Mouse (Mus musculus): ENCODE results near the gene Sfi1. TPM values are rescaled to one million over a fixed set of nuclear protein-coding genes. Genes with fewer than 3 reads are reported as not detected.
"Not testable (repeated sequence)": the region's sequence is repeated elsewhere in the genome, so short reads cannot be mapped to it uniquely, and the experiment has no call there.

Sfi1 gene
- total RNA-seq, 2 experiments from 2014 or later = 42.1 to 81.8 TPM

DNA sequence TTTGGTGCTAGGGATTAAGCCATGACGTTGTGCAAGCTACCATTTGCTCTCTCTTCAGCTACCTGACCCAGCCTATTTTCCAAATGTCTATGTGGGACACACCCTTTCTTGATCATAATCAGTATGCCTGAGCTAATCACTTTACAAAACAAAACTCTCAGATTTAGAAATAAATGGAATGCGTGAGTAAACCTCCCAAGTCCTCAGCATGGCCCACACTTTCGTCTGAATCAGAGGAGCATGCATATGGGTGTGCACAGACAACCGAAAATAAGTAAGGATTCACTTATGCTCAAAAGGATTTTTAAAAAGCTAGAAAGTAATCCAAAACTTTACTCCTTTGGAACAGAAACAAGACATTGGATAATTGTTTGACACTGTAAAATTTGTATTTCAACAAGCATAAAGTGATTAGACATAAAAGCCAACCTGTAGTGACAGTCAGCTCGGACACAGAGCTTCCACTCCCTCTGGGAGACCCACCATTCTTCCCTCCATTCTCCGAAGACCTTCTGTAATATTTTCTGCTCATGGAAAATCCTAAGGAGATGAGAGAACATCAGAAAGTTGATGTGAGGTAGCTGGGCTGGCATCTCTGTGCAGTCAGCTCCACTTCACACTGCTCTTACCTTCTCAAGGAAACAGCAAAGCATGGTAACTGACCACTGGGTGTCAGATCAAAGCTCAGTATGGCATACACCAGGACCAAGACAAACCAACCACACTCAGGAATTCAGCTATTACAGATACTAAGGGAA lies 14.1 kb downstream of the Sfi1 start:
- DNase-seq (ENCODE audit: extremely low spot score in 1 of 2, low spot score in 1 of 2) = not testable (repeated sequence)

DNA sequence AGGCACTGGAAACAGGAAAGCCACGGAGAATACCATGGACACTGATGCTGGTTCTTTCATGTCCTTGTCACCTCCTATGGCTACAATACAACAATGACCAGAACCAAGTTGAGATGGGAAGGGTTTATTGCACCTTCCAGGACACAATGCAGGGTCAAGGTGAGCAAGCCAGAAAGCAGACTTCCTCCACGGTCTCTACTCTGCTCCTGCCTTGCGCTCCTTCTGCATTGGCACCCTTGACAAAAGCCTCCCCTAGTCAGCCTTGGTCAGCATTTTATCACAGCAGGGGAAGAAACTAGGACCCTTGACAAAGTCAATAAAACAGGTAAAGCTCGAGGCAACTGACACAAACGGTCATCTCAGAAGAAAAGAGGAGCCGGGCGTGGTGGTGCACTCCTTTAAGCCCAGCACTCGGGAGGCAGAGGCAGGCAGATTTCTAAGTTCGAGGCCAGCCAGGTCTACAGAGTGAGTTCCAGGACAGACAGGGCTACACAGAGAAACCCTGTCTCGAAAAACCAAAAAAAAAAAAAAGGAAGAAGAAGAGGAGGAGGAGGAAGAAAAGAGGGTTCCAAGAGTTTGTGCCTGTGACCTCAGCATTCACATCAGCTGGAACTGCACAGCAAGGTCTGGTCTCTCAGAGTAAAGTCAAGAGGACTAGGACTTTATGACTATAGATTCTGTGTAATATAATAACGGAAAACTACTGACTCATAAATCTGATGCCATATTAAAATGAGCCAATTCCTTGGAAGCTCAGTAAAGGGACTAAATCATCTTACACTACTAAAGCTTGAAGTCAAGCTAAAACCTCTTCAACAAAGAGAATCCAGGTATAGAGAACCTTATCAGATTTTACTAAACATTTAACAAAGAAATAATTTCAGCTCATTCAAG lies 19.6 kb downstream of the Sfi1 start:
- peak; percentile 43 to 68 for DNase-seq (ENCODE audit: extremely low spot score in 1 of 2, low spot score in 1 of 2)

DNA sequence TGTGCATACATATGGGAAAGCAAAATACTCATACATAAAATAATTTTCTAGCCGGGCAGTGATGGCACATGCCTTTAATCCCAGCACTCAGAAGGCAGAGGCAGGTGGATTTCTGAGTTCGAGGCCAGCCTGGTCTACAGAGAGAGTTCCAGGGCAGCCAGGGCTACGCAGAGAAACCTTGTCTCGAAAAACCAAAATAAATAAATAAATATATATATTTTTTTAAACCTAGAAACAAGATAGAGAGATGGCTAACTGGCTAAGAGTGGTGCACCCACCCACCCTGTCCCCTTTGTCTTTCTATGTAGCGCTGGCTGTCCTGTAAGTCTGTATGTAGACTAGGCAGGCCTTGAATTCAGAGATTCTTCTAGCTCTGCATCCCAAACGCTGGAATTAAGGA lies 20.7 kb downstream of the Sfi1 start:
- DNase-seq (ENCODE audit: extremely low spot score in 1 of 2, low spot score in 1 of 2) = not testable (repeated sequence)

DNA sequence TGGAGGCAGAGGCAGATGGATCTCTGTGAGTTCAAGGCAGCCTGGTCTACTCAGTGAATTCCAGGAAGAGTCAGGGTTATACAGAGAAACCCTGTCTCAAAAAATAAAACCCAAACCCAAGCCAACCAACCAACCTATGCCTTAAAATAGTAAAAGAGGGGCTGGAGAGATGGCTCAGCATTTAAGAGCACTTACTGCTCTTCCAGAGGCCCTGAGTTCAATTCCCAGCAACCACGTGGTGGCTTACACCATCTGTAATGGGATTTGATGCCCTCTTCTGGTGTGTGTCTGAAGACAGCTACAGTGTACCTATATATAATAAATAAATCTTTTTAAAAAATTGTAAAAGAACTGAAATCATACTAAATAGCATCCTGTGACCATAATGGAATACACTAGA lies 21.3 kb downstream of the Sfi1 start:
- DNase-seq (ENCODE audit: extremely low spot score in 1 of 2, low spot score in 1 of 2) = peak in 1 of 2 experiments; percentile 36

DNA sequence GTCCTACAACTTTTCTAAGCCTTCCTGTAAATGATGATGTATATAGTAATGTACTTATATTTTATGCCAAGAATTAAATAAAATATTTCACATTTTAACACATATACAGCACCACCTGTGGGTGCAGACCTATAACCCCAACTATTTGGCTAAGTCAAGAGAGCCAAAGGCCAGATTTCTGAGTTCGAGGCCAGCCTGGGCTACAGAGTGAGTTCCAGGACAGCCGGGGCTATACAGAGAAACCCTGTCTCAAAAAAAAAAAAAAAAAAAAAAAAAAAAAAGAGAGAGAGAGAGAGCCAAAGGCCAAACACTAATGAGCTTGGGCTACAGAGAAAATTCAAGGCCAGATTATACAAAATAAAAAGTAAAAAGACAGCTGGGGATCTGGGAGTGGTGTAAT lies 24.2 kb downstream of the Sfi1 start:
- peak in 1 of 2 experiments; percentile 46 for DNase-seq (ENCODE audit: extremely low spot score in 1 of 2, low spot score in 1 of 2)

DNA sequence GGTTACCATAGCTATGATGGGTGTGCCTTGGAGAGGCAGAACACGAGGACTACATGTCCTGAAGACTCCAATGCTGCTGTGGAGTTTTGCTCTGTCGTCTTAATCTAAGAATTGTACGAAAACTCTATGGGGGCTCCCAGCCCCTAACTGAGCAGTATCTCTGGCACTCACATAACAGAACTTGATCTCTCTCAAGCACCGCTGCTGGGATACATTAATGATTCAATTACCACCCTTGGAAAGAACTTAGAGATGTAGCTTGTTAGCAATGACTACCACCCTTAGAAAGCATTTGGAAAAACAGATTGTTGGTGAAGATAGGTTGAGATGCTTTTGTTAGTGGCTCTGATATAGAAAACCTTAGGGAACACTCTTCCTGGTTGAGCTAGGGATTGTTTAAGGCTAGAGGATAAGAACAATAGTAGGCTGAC lies 25.7 kb downstream of the Sfi1 start:
- peak in 1 of 2 experiments; percentile 34 for DNase-seq (ENCODE audit: extremely low spot score in 1 of 2, low spot score in 1 of 2)

DNA sequence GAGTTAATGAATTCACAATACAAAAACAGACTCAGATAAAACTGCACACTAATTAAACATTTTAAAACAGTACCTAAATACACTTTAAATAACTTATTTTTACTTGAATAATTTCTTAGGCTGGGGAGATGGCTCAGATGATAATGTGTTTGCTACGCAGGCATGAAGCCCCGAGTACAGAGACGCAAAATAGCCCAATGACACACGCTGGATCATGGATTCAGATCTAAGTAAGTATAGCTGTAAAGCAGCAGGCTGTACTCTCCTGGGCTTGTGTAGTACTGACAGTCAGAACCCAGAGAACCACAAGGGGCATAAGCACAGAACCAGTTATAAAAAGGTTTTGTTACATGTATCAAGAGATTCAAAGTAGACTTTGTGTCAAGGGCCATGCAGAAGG lies 26.1 kb downstream of the Sfi1 start:
- DNase-seq (ENCODE audit: extremely low spot score in 1 of 2, low spot score in 1 of 2) = not testable (repeated sequence)

DNA sequence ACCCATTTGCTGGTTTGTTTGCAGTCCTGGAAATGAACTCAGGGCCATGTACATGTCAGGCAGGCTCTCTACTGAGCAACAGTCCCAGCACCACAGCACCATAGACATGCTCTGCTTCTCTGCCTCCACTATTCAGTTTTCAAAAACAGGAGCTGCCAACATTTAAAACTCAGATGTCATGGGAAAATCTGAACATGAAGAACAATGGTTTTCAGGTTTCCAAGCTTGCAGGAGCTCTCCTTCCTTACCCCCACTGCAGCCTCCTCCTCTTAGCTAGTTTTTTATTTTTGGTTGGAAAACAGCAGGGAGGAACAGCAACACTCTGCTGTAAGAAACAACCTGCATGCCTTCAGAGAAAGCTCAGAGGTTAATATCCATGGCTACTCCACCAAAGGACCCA lies 26.9 kb downstream of the Sfi1 start:
- DNase-seq (ENCODE audit: extremely low spot score in 1 of 2, low spot score in 1 of 2) = not testable (repeated sequence)

DNA sequence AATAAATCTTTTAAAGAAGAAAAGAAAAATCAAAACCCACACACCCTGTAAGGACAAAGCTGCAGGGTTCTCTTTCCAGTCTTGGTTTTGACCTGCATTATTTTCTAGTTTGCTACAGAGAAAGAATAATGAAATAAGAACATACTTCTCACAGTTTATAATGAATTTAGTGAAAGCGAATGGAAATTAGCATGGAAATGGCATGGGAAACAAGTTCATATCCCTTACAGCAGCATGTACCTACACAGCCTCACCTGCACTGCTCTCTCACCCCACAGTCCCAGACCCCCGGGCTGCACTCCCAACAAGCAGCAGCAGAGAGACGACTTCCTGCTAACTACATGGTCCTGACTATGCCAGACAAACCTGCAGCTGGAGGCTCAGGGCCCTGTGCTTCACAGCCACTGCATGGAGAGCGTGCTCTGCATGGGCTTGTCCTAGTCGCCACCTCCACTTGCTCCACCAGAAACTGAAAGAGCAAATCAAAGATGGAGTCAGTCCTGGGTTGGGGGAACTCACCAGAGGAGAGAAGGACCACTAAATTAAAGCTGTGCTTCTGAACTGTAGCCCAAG lies 28.0 kb downstream of the Sfi1 start:
- DNase-seq (ENCODE audit: extremely low spot score in 1 of 2, low spot score in 1 of 2) = not testable (repeated sequence)

DNA sequence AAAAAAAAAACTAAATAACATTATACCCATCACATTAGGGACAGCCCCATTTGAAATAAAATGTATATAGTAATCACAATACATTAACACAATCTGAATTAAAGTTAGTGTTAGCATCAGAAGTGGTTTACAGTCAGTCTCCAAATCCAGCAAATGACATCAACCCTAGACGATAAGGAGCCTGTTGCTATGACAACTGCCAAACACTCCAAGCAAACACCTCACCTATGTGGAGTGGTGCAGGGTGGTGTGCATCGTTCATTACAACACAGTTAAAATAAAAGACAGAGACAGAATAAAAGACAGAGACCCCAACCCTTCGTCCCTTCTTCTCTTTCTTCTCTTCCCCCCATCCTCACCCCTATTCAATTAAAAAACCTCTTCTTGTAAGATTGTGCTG lies 29.6 kb downstream of the Sfi1 start:
- not testable (repeated sequence) for DNase-seq (ENCODE audit: extremely low spot score in 1 of 2, low spot score in 1 of 2)

DNA sequence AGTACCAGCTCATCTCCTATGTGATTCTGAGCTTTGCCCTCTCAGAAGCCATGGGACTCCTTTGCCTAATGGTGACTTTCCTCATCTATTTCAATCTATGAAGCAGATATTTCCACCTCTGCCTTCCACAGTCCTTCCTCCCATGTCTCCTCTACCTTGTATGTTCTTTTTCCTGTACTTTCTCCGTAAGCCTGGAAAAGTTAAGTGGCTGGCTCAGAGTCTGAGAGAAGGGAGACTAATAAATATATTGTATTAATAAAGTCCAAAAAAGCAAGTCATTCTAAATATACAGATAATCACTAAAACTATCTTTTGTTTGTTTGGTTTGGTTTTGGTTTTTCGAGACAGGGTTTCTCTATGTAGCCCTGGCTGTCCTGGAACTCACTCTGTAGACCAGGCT lies 30.1 kb downstream of the Sfi1 start:
- DNase-seq (ENCODE audit: extremely low spot score in 1 of 2, low spot score in 1 of 2) = not testable (repeated sequence)

DNA sequence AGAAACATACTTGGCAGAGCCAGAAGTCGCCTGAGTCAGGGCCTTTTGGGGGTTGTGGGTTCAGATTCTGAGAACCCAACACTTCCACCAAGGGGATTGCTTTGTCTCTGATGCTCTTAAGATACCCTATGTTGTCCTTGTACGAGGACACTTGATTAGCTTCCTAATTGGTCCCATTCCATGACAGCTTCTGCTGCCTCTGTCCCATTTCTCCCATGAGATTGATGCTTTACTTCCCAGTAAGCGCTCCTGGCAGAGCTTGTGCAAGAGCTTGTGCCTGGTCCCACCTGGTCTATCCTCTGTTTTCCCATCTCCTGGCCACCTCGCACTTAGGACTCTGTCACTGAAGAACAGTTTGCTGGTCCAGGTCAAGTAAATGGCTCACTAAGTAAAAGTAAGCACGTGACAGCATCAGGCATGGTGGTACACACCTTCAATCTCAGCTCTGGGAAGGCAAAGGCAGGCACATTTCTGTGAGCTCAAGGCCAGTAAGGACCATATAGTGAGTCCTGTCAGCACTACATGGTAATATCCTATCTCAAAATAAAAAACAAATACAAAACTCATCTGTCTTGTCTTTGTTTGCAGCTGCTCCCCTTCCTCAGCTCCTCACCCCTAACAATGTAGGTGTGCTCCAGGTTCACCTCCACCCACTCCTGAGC lies 30.9 kb downstream of the Sfi1 start:
- peak in 1 of 2 experiments; percentile 55 for DNase-seq (ENCODE audit: extremely low spot score in 1 of 2, low spot score in 1 of 2)

DNA sequence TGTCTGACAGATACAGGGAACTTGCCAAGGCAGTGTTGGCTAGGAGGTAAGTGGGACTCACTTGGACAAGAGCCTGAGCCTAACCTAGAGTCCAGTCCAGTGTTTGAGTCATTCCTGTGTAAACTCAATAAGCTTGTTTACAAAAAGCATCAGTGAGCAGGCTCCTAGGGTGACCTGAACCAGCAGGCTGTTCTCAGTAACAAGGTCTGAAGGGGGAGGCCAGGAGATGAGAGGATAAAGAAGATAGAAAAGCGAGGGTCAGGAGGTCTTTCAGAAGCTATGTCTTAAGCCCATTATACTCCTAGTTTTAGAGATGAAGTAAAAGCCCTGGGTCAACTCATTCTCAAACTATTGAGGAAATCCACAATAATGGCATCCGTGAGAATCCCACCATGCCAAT lies 31.9 kb downstream of the Sfi1 start:
- DNase-seq (ENCODE audit: extremely low spot score in 1 of 2, low spot score in 1 of 2) = peak in 1 of 2 experiments; percentile 46

DNA sequence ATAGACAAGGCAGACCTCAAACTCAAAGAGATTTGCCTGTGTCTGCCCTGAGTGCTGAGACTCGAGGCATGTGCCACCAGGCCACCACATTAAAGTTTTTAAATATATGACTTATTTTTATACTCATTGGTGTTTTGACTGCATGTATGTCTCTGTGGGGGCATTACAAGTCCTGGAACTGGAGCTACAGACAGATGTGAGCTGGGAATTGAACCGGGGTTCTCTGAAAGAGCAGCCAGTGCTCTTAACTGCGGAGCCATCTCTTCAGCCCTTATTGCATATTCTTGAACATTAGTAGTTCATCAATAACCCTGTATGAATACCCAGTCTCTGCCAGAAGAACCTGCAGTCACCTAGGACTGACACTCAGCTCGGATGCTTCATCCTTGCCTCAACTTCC lies 34.5 kb downstream of the Sfi1 start:
- not testable (repeated sequence) for DNase-seq (ENCODE audit: extremely low spot score in 1 of 2, low spot score in 1 of 2)

DNA sequence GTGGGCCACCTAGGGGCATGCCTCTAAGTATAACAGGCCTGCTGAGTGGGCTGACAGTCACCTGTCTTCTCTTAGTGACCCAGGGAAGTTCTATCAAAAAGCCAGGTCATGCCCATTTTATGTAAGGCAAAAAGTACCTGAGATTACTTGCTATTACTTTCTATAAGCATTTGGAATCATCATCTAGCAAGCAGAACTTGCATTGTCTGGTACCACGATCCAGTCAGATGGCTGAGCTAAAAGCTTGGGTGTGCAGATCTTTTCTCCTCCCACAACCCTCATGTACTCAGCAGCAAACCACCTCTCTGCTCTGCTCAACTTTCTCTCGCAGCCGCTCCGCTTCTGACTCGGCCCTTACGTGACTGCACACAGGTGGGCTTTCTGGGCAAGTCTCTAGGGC lies 35.3 kb downstream of the Sfi1 start:
- not testable (repeated sequence) for DNase-seq (ENCODE audit: extremely low spot score in 1 of 2, low spot score in 1 of 2)

DNA sequence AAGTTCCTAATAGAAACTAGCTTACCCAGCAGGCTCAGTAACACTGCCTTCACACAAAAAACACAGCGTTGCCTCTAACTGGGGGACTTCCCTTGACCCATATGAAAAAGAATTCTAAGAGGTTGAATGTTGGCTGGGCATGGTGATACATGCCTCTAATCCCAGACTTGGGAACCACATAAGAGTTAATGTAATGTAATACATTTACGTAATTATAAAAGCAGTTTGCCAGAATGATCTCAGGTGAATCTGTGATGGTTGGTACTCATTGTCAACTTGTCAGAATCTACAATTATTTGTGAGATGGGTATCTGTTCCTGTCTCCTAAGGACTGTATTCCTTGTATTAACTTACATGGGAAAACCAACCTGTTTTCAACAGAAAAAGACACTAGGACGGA lies 36.3 kb downstream of the Sfi1 start:
- not testable (repeated sequence) for DNase-seq (ENCODE audit: extremely low spot score in 1 of 2, low spot score in 1 of 2)

DNA sequence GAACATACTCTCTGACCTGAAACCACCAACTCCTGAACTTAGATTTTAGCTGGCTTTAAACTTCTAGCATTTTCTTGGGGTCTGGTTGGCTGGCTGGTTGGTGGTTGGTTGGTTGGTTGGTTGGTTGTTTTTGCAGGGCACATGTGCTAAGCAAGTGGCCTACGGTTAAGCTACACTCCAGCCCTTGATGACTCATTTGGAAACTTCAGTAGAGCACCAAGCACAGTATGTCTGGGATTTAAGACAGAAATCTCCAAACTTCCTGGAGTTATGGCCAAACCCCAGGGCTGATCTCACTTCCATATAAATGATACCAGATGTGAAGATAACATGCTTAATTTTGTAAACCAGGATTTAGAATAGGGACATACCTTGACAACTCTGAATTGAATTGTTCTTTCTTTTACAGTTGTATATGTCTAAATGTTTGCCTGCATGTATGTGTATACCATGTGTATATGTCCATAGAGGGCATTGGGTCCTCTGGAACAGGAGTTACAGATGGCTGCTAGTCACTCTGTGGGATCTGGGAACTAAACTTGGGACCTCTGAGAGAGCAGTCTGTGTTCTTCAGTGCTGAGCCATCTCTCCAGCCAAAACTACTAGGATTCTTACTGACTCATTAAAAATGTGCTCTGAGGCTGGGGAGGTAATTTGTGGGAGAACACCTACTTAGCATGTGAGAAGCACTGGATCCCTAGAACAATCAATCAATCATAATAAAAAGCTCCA lies 39.4 kb downstream of the Sfi1 start:
- DNase-seq (ENCODE audit: extremely low spot score in 1 of 2, low spot score in 1 of 2) = peak; percentile 31 to 56

DNA sequence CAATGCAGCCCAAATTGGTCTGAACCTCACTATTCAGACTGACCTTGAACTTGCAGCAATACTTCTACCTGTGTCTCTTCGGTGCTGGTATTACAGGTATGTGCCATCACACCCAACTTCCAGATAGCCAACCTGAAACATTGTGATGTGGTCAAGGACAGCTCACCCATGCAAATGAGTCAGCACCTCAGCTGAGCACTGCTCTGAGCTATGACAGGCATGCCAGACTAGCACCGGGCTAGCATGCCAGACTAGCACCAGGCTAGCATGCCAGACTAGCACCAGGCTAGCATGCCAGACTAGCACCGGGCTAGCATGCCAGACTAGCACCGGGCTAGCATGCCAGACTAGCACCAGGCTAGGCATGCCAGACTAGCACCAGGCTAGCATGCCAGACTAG lies 41.9 kb downstream of the Sfi1 start:
- not testable (repeated sequence) for DNase-seq (ENCODE audit: extremely low spot score in 1 of 2, low spot score in 1 of 2)

DNA sequence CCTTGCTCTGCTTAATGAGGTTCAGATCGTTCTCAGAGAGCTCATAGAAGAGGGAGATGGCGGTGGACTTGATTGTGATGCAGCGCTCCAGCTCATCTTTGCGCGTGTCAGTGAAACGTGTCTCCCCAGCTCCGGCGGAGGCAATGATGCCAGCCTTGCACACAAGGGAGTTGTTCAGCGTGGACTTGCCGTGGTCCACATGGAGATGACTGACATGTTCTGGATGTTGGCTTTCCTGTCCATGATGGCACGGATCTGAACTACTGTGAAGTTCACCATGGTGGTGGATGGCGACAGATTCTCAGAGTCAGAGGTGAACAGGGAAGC lies 42.6 kb downstream of the Sfi1 start:
- not testable (repeated sequence) for DNase-seq (ENCODE audit: extremely low spot score in 1 of 2, low spot score in 1 of 2)
